Mouse (Mus musculus) ES-Bruce4 (cell line): ENCODE results near the gene Olfml1. TPM values are rescaled to one million over a fixed set of nuclear protein-coding genes. Genes with fewer than 3 reads are reported as not detected.

ENCODE experiments used
- H3K27ac ChIP-seq: 2 replicates; pipeline ENCODE4 v1.5.1; 2012; ENCODE audit warnings: low read length, inconsistent platforms; ENCODE audit not compliant: insufficient read depth
- H3K27me3 ChIP-seq: 2 replicates; pipeline ENCODE4 v1.6.1; 2012; ENCODE audit warnings: mild to moderate bottlenecking, low read length, inconsistent platforms; ENCODE audit not compliant: control insufficient read depth, poor library complexity, insufficient read depth, severe bottlenecking
- H3K36me3 ChIP-seq: 2 replicates; pipeline ENCODE4 v1.6.1; 2012; ENCODE audit warnings: inconsistent platforms, mild to moderate bottlenecking, low read length, moderate library complexity; ENCODE audit not compliant: control insufficient read depth, poor library complexity, insufficient read depth, severe bottlenecking
- H3K4me1 ChIP-seq: one replicate; pipeline ENCODE4 v1.8.1; 2011; ENCODE audit warnings: low read length; ENCODE audit not compliant: control insufficient read depth, insufficient read depth
- H3K4me3 ChIP-seq: 2 replicates; pipeline ENCODE4 v1.5.1; 2011; ENCODE audit warnings: low read depth, mild to moderate bottlenecking, low read length
- H3K9ac ChIP-seq: 2 replicates; pipeline ENCODE4 v1.6.1; 2012; ENCODE audit warnings: low read depth, mild to moderate bottlenecking, inconsistent platforms; ENCODE audit not compliant: poor library complexity, severe bottlenecking
- H3K9me3 ChIP-seq: replicated peaks from 2 replicates; pipeline ENCODE4 v1.6.1; 2012; ENCODE audit warnings: mild to moderate bottlenecking, low read length, inconsistent platforms; ENCODE audit not compliant: control insufficient read depth, poor library complexity, insufficient read depth, severe bottlenecking
- CTCF ChIP-seq: IDR thresholded peaks from one replicate; pipeline ENCODE4 v1.8.1; 2011; ENCODE audit warnings: low read depth, low read length
- EP300 ChIP-seq: IDR thresholded peaks from 2 replicates; pipeline ENCODE4 v1.6.1; 2011; ENCODE audit warnings: low read depth, low read length; ENCODE audit not compliant: insufficient read depth
- POLR2A ChIP-seq: IDR thresholded peaks from one replicate; pipeline ENCODE4 v1.8.1; 2011; ENCODE audit warnings: low read length; ENCODE audit not compliant: insufficient read depth
- polyA plus RNA-seq: library from polyadenylated mRNA; stranded (reverse); fragments of >200 nt; gene quantifications from 2 replicates; pipeline ENCODE4 v1.2.4, GENCODE M21; 2011; ENCODE audit warnings: low read depth; ENCODE audit not compliant: missing spikeins, insufficient read depth, insufficient read length

The Olfml1 gene
- polyA plus RNA-seq, 1 experiment = 1.5 TPM

DNA sequence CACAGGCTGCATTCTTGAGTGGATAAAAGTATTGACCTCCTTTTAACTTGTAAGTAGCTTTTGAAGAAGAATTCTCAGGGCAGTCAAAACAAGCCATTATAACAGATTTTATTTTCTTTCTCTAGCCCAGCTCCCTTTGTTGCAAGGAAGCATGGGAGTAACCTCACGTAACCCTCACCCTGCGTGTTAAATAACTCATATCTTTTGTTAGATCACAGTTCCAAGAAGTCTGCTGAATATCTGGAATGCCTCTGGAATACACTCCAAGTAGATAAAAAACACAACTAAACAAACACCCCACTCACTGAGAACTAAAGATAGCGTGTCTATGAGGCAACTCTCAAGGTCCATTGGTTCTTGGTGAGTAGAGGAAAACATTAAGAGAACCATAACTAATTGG is 7.0 kb downstream of the Olfml1 start:
- no peaks in the 10 kb centered on the region; the same call in 1 of the 2 replicates for H3K9me3 ChIP-seq
- no peak overlapping the region for H3K4me3 ChIP-seq
- H3K27ac ChIP-seq = no peak overlapping the region
- no peak overlapping the region for H3K9ac ChIP-seq
- TF ChIP-seq EP300 = no peak
- no peak for TF ChIP-seq CTCF
- no peak for TF ChIP-seq POLR2A
- no peaks in the 10 kb centered on the region for H3K4me1 ChIP-seq
- H3K27me3 ChIP-seq = no peaks in the 10 kb centered on the region
- H3K36me3 ChIP-seq = no peaks in the 10 kb centered on the region

DNA sequence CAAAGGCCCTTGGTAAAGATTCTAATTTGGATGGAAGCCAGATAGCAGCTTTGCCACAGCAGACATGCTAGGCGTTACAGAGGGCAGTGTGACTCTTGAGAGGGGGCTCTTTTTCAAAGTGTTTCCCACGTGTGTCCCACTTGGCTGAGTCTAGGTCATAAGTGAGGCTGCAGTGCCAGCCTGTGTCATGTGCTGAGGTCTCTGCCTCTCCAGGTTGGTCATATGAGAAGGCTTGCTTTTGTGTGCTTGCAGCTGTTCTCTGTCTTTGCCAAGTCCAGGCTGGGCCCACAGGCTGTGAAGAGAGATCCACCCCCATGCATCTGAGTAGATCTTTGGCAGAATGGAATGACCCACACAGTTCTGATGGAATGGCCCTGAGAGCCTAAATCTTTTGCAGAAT is 25.4 kb downstream of the Olfml1 start:
- Histone ChIP-seq H3K9ac (no peak overlapping the region), H3K36me3 (no peaks in the 10 kb centered on the region), H3K4me3 (no peak overlapping the region), H3K27ac (no peak overlapping the region), H3K4me1 (no peaks in the 10 kb centered on the region), H3K27me3 (no peaks in the 10 kb centered on the region), H3K9me3 (no peaks in the 10 kb centered on the region)
- TF ChIP-seq POLR2A (no peak), EP300 (no peak), CTCF (no peak)

GRCm38 (mm10) chr7:107593904-107594303 is 26.7 kb downstream of the Olfml1 start:
- peak overlapping the region; percentile 15 for H3K9ac ChIP-seq
- H3K4me1 ChIP-seq = no peaks in the 10 kb centered on the region
- H3K9me3 ChIP-seq = no peaks in the 10 kb centered on the region
- H3K36me3 ChIP-seq = no peaks in the 10 kb centered on the region
- peak overlapping the region; percentile 87 for H3K27ac ChIP-seq
- no peaks in the 10 kb centered on the region for H3K27me3 ChIP-seq
- peak overlapping the region; percentile 66 for H3K4me3 ChIP-seq
- TF ChIP-seq EP300 (no peak), CTCF (no peak), POLR2A (no peak)

DNA sequence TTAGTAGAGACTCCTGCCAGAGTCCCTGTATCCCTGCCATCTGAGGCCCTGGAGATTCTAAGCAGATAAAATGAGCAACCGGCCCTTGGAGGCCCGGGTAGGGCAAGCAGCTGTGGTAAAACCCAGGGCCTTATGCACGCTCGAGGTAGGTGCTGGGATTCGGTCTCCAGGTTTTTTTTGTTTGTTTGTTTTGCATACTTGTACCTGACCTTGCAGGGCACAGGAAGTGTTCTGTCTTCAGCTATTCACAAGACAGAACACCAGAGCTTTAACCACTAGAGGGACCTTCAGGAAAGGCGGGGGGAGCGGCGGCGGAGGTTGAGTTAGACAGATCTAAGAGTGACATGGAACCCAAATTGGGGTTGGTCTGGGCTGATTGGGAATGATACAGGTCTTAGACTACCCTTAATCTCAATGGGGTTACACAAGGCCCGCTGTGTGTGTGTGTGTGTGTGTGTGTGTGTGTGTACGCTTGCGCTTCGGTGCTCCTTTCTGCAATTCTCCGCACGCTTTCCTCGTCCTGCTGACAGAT is 27.1 kb downstream of the Olfml1 start:
- H3K9me3 ChIP-seq = no peaks in the 10 kb centered on the region
- H3K9ac ChIP-seq = peak overlapping the region; percentile 15
- peak overlapping the region; percentile 87 for H3K27ac ChIP-seq
- H3K4me3 ChIP-seq = peak overlapping the region; percentile 66
- no peaks in the 10 kb centered on the region for H3K27me3 ChIP-seq
- H3K36me3 ChIP-seq = no peaks in the 10 kb centered on the region
- TF ChIP-seq POLR2A = no peak
- TF ChIP-seq EP300 = 0 out of 2 replicates have a peak, but pooled peaks have one; percentile 53
- peak; percentile 25 for TF ChIP-seq CTCF
- no peaks in the 10 kb centered on the region for H3K4me1 ChIP-seq

- no peak for TF ChIP-seq POLR2A
- no peak for TF ChIP-seq CTCF
- TF ChIP-seq EP300 = no peak; the same call in 1 of the 2 replicates
- H3K9ac ChIP-seq = peak within 1 kb of the TSS; percentile 80
- no peaks in the 10 kb centered on the region for H3K9me3 ChIP-seq
- H3K27ac ChIP-seq = peak within 1 kb of the TSS; percentile 87
- H3K27me3 ChIP-seq = no peaks in the 10 kb centered on the region
- no peaks in the 10 kb centered on the region for H3K36me3 ChIP-seq
- H3K4me1 ChIP-seq = no peaks in the 10 kb centered on the region
- peak within 1 kb of the TSS; percentile 87 for H3K4me3 ChIP-seq
Measured at GRCm38 (mm10) chr7:107594857-107595402, 27.7 kb downstream of the Olfml1 start, which contains the start of gene Ppfibp2. Gene Ppfibp2, plus strand, starts transcription at chr7:107595207.

DNA sequence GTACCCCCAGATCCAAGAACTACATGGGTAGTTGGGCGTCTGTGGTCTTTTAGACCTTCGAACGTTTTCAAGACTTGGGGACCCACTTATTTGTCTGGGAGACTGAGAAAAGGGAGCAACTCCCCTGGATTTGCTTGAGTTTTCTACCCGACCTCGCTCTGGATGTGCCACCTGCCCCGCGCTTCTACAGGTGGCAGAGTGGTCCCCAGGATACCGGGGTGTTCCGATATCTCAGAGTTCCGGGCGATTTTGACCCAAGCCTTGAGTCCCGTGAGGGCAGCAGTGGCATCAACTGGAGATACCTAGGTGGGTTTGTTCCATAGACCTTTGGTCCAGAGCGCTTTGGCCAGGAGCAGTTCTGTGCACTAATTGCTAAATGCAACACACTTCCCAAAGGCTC is 28.2 kb downstream of the Olfml1 start:
- no peak for TF ChIP-seq EP300
- TF ChIP-seq CTCF = no peak
- no peak for TF ChIP-seq POLR2A
- H3K9ac ChIP-seq = peak overlapping the region; percentile 80
- no peak overlapping the region for H3K27ac ChIP-seq
- no peaks in the 10 kb centered on the region for H3K36me3 ChIP-seq
- H3K4me3 ChIP-seq = peak overlapping the region; percentile 87
- no peaks in the 10 kb centered on the region for H3K27me3 ChIP-seq
- no peaks in the 10 kb centered on the region for H3K4me1 ChIP-seq
- H3K9me3 ChIP-seq = no peaks in the 10 kb centered on the region
